Mouse (Mus musculus) small intestine, adult 2 months (tissue): ENCODE data around the gene Ypel2.

Source experiments
- CTCF ChIP-seq: fragments of 200-500 bp; IDR thresholded peaks from 2 replicates; pipeline ENCODE4 v1.5.1; 2012; ENCODE audit warnings: low read depth, mild to moderate bottlenecking, control low read depth, inconsistent platforms, low read length, moderate library complexity, mixed read lengths; ENCODE audit not compliant: insufficient replicate concordance, insufficient read length; ENCODE audit errors: extremely low read depth
- POLR2A ChIP-seq: fragments of 200-500 bp; IDR thresholded peaks from 2 replicates; pipeline ENCODE4 v1.6.1; 2012; ENCODE audit warnings: low read depth, mild to moderate bottlenecking, control low read depth, inconsistent platforms, low read length, moderate library complexity

DNA sequence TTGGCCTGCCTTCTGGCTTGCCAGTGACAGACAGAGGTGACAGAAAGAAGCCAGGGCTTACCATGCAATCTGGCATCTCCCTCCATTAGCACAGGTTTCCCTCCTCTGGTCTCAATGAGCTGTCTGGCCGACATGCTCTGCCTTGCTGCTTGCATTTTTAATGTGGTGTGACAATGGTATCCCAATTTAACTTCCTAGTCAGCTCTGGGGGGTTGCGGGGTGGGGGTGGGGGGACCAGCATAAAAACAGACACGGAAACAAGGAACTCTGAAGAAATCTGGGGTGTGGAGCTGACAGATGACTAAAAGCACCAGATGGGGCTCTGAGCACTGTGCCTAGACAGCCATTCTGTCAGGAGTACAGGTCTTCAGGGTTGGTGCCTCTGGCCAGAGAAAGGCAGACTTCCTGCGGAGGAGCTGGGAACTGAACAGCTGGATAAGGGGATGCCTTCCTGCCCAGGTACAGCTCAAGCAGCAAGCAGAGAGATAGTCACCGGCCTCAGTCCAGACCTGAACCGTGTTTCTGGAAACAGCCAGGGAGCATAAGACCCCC lies 46.8 kb downstream of the Ypel2 start:
- TF ChIP-seq CTCF (no peak), POLR2A (no peak)
